Mouse (Mus musculus): ENCODE data around the gene 6820408C15Rik.

GRCm38 (mm10) chr2:152414591-152415165 is 709 bp upstream of the 6820408C15Rik start, which contains the start of gene Zcchc3:
- TF ChIP-seq NRF1 (IDR thresholded peaks at IDR 0.05; ENCODE audit: low read depth, low read length), result no peak
- no peak for TF ChIP-seq CTCF (conservative IDR thresholded peaks at IDR 0.05 in 1 of 2, IDR thresholded peaks at IDR 0.05 in 1 of 2; ENCODE audit: low read depth in 2 of 2, low read length in 2 of 2)
- TF ChIP-seq POLR2A (IDR thresholded peaks at IDR 0.05; ENCODE audit: low read depth, low read length), result no peak
- TF ChIP-seq EP300 (IDR thresholded peaks at IDR 0.05; ENCODE audit: low read length), result no peak
- TF ChIP-seq UBTF (IDR thresholded peaks at IDR 0.05; ENCODE audit: low read depth, low read length), result no peak

Data from CH12.LX (cell line).